Mouse (Mus musculus) cerebellum, postnatal 25 days (tissue): ENCODE results near the gene Lin7b.
"Not testable (repeated sequence)": the region's sequence is repeated elsewhere in the genome, so short reads cannot be mapped to it uniquely, and the experiment has no call there.

Experiments used
- DNase-seq, 2 experiments: peaks; one replicate each; pipeline ENCODE4 v3.0.0; 2021; ENCODE audit warnings: mixed read lengths in 2 of 2

Lin7b gene

DNA sequence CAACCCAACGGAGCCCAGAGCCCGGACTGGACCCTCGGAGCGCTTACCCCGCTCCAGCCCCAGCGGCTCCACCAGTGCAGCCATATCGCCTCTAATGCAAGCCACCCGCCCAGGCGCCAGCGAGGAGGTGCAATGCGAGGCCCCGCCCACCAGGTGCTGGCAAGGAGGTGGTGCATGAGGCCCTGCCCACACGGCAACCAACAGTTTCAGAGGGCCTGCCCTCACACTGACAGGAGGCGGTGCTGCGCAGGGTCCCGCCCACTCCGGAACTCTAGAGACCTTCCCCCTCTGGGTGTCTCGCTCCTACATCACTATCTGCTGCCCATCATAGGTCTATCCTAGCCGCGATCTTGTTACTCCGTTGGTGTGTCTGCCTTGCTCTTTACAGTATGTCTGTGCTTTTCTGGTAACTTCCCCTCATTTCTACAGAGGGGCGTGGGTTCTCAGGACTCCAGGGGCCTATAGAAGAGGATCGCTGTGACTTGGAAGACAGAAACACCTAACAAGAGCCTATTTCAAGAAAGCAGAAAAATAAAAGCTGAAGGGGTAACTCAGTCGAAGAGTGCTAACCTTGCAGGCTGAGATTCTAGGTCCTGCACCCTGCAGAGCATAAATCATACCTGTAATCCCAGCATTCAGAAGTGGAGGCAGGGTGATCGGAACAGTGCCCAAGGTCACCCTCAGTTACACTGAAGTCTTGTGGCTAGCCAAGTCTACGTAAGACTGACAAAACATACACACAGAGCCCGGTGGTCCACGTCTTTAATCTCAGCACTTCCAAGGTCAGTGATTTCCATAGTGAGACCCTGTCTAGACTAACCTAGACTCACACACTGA, at the start of gene Lin7b:
Lin7b (minus strand) TSS at position 109 of the 837 bp plus-strand sequence.
- peak; percentile 87 to 94 for DNase-seq

DNA sequence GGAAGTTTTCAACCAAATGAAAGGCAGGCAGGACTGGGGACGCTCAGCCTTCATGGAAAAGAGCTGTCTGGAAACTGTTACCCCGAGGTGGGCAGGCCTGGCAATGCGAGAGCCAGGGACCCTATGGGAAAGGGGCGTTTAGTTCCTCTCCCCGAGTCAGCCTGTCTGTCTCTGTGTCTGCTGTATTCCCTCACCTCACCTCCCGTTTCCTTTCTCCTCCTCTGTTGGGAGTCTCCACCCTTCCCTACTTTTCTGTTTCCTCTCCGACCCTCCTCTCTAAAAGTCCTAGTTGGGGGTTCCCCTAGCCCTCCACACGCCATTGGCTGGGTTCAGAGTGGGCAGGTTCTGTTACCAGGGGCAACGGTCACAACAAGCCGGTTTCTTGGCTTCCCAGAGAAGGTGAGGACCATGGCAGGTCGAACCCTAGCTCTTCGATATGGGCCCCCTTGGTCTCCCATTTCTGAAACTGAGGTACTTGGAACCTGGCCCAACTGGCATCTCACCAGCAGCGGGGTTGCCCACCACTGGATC, 47.6 kb upstream of the Lin7b start:
- no peak for DNase-seq

DNA sequence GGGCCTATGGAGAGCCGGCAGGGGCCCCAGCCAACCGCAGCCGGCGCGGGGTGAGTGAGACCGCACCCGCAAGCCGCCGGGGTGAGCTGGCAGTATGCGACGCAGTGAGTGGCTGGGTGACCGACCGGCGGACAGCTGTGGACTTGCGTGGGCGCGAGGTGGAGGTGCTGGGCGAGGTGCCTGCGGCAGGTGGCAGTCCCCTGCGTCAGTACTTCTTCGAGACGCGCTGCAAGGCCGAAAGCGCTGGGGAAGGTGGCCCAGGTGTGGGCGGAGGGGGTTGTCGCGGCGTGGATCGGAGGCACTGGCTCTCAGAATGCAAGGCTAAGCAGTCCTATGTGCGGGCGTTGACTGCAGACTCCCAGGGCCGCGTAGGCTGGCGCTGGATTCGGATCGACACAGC, 45.3 kb upstream of the Lin7b start:
- peak in 1 of 2 experiments; percentile 34 for DNase-seq

DNA sequence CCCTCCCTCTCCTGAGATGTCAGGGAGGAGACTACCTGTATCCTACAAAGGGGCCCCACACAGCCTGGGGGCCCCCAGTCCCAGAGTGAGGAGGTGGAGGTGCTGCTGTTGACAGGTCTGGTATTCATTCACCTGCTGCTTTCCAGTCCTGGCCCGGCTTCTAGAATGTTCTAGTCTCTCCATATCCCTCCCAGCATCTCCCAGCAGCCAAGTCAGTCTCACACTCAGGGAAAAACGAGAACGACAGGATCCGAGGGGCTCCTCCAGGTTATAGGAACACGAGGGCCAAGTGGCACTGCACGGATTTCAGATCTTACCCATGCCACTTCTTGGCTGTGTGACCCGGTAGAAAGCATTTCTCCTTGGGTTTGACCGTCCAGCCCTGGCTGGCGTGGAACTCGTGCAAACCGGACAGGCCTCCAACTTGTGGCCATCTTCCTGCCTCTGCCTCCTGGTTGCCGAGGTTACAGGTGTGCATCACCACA, 44.4 kb upstream of the Lin7b start:
- no peak for DNase-seq

DNA sequence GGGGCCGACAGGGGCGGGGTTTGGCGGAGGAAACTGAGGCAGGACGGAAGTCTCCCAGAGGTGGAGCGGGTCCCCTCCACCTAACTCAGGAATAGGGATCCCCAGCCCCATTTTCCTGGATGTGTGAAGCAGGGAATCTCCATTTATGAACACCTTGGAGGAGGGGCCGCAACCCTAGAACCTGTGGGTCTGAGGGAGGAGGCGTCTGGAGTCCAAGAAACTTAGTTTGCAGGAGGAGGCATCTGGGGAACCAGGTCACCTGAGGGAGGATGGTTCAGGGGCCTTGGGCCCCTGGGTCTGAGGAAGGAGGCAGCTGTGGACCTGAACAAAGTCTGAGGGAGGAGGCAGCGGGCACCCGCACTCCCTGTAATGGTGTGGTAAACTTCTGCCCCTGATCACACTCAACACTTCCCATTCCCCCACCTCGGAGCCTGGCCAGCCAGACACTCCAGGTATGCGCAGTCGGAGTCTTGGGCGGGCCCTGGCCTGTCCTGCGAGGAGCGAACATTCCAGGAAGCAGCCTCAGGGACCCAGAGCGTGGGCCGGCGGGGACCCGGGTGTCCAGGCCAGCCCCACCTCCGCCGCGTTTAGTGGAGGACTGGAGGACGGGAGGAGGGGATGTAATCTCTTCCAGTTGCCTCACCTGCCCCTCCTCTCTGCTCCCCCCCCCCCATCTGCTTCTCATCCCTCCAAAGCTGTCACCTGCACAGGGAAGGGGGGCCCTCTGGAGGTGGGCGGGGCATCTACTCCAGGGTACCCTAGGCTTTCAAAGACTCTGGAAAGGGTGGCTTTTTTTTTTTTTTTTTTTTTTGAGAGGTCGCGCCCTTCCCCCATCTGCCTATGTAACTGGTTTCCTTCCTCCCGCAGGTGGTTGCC, 43.7 kb upstream of the Lin7b start:
- DNase-seq = no peak

DNA sequence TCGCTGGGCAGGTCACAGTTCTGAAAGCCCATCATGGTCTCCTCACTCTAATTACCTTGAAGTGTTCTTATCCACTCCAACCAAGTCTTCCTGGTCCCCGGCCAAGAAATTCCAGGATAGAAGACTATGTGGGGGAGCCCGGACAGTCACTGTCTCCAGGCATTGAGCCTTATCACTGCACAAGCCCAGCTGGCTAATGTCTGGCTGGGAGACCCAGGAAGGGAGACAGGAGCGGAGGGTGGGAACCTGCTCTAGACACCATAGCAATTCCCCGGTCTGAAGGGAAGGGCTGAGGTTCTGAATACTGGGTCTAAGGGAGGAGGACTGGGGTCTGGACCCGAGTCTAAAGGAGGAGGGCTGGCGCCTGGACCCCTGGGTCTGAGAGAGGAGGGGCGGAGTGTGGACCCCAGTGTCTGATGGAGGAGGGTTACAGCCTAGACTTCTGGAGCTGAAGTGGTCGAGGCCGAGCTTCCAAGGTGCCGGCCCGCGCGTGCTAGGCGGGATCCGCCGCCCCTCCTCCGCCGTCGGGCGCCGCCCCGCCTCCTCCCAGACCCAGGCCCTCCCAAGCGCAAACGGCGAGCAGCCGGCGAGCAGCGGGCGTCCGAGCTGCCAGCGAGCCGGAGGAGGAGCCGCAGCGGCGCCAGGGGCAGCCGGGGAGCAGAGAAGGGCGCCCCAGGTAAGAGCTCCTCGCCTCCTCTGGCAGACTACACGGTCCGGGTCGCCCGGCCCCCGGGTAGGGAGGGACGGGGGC, 42.9 kb upstream of the Lin7b start, which contains the start of gene Ntf5:
Ntf5 (plus strand) TSS at position 583 of the 751 bp plus-strand sequence.
- peak in 1 of 2 experiments; percentile 38 for DNase-seq

DNA sequence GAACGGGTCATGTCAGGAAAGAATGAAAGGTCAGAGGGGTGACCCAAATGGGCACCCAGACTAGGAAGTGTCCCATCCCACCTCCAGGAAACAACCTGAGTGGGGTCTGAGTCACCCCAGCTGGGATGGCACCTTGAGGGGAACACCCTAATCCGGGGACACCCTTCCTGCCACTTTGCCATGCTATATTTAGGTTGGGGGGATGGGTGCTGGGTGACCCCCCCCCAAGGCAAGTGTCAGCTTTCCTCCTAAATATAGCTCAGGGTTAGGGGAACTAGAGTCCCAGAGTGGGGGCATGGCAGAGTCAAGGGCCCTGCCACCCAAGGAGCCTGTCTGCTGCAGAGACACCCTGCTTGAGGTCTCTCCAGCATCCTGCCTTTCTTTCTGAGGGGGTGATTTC, 42.0 kb upstream of the Lin7b start:
- no peak for DNase-seq

DNA sequence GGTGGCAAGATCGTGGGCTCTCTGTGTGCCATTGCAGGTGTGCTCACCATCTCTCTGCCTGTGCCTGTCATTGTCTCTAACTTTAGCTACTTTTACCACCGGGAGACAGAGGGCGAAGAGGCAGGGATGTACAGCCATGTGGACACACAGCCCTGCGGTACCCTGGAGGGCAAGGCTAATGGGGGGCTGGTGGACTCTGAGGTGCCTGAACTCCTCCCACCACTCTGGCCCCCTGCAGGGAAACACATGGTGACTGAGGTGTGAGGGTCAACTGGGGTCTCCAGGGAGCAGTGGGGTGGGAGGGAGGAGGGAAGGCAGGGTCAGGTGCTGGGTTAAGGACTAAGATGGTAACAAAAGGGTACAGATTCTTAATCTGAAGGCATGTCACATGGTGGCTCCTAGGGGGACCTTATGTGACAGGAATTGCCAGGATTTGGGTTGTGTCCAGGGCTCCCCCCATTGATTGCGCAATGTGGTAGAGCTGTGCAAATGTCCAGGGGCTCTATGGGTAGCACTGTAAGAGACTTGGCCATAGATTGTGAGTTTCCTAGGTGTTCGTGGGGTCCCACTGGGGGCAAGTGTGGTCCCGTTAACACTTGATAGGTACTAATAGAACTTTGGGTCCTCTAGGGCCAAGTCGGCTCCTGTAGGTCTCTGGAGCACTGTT, 39.2 kb upstream of the Lin7b start:
- no peak for DNase-seq

DNA sequence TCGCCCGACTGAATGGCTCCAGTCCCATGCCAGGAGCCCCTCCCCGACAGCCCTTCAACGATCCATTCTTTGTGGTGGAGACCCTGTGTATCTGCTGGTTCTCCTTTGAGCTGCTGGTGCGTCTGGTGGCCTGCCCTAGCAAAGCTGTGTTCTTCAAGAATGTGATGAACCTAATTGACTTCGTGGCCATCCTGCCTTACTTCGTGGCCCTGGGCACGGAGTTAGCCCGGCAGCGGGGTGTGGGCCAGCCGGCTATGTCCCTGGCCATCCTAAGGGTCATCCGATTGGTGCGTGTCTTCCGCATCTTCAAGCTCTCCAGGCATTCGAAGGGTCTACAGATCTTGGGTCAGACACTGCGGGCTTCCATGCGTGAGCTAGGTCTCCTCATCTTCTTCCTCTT, 38.6 kb upstream of the Lin7b start:
- no peak for DNase-seq

DNA sequence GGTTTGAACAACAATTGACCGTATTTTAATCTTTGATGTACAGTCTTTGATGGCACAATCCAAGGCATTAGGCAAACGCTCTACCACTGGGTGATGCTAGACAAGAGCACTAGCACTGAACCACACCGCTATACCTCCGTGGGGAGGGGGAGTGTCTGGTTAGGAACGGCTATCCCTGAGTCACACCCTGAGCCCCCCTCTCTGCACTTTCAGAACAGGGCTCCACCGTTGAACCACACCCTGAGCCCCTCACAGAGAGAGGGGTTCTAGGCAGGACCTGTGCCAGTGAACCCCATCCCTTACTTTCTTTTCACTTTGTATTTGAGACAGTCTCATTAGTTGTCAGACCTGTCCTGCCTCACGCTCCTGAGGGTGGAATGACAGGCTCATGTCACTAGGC, 38.0 kb upstream of the Lin7b start:
- no peak for DNase-seq

DNA sequence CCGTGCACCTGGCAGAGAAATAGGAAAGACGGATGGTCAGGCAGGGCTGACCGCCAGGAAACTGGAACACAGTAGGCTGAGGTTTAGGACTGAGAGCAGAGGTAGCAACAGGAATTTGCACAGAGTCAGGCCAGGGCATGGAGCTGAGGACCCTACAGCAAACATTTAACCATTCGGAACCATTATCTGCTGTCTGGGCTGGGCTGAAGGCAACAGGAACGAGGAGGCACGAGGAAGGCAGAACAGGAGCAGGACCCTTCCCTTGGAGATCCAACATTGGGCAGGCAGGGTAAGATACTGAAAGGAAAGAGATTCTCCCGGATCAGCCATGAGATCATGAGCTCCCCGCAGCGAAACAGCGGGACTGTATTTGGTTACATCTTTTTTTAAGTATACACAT, 37.5 kb upstream of the Lin7b start:
- DNase-seq = no peak

DNA sequence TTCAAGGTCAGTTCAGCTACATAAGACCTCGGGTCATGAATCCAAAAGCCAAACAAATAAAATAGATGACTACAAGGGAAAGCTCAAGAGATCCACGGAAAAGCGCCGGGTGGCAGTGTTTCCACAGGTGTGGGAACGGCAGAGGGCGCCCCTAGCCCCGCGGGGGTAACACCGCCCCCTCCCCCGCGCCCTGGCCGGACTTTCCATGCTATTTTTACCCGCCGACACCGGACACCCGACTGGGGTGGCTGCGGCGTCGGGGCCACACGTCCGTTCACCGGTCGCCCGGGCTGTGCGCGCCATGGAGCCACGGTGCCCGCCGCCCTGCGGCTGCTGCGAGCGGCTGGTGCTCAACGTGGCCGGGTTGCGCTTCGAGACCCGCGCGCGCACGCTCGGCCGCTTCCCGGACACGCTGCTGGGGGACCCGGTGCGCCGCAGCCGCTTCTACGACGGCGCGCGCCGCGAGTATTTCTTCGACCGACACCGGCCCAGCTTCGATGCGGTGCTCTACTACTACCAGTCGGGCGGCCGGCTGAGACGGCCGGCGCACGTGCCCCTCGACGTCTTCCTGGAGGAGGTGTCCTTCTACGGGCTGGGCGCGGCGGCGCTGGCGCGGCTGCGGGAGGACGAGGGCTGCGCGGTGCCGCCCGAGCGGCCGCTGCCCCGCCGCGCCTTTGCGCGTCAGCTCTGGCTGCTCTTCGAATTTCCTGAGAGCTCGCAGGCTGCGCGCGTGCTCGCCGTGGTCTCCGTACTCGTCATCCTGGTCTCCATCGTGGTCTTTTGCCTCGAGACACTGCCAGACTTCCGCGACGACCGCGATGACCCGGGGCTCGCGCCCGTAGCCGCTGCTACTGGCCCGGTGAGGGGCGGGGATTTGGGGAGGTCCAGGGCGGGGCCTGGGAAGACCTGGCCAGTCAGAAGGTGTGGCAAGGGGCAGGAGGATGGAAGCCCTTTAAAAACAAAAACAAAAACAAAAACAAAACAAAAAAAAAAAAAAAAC, 36.1 kb upstream of the Lin7b start:
- DNase-seq = no peak

DNA sequence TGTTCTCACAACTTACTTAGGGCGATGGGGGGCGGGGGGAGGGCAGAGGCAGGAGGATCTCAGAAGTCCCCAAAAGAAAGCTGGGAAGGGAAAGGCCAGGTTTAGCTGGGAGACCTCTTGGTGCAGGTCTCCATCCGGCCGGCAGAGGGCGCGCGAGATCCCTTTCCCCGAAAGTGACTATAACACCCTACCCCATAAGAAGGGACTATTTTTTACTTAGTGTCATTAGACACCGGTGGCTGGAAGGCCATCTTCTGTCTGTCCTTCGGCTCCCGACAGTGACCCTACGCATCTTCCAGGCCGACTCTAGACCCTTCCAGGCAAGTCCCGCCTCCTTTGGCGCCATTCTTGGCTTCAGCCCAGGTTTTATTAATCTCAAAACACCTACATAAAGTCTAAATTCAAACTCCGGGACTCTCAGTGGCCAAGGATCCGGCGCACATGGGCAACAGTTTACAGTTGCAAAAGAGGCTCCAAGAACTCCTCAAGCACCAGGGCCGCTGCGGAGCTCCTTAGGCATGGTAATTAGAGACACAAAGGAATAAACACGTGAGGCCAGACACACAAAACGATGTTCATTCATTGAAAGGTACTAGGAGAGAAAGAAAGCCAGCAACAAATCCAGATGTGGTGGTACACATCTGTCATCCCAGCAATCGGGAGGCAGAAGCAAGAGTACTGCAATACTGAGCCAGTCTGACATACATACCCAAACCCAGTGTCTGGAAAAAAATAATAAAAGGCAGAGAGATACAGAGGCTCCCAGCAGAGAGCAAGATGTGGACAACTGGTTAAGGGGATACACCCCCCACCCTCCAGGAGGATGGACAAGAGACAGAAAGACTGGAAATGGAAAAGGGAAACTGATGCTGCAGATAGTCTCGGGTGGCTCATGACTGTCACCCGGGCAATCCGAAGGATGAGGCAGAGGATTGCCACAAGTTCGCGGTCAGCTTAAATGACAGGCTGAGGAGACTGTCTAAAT, 35.0 kb upstream of the Lin7b start, which contains the start of gene Kcna7:
Kcna7 (plus strand) TSS at position 563 of the 985 bp plus-strand sequence.
- DNase-seq = peak; percentile 77 to 86

DNA sequence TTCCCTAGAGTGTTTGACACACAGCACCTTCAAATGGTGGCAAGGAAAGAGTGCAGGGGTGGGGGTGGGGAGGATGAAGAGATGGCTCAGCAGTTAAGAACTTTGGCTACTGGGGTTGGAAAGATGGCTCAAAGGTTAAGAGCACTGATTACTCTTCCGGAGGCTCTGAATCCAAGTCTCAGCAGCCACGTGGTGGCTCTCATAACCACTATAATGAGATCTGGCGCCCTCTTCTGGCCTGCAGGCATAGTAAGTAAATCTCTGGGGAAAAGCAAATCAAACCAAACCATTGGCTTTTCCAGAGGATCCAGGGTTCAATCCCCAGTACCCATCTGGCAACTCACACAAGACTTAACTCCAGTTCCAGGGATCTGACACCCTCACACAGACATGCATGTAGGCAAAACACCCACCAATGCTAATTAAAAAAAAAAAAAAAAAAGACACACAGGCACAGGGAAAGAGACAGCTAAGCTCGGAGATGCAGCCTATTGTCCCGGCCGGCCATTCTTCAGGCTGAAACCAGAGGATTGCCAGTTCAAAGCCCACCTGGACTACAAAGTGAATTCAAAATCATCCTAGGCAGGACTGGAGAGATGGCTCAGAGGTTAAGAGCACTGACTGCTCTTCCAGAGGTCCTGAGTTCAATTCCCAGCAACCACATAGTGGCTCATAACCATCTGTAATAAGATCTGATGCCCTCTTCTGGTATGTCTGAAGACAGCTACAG, 33.3 kb upstream of the Lin7b start:
- DNase-seq = peak; percentile 46 to 74

DNA sequence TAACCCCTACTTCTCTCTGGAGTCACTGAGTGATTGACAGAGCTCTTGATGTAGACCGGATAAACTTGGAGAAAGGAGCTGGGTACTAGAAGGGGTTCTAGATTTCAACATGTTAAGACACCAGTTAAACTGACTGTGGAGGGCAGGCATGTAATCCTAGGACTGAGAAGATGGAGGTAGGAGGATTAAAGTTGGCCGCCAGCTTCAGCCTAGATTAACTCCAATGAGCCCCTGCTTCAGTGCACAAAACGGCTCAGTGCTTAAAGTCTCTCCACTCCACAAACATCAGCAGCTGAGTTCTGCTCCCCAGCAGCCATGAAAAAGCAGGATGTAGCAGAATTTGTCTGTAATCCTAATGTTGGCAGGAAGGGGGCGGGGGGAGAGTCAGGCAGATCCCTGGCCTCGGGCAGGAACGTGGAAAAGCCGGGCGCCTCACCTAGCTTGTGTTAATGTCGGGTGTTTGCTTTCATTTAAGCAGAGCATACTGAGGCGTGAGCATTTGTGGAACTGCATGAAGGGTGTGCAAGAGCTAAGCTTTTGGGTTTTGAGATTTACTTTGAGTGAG, 31.2 kb upstream of the Lin7b start:
- no peak for DNase-seq

DNA sequence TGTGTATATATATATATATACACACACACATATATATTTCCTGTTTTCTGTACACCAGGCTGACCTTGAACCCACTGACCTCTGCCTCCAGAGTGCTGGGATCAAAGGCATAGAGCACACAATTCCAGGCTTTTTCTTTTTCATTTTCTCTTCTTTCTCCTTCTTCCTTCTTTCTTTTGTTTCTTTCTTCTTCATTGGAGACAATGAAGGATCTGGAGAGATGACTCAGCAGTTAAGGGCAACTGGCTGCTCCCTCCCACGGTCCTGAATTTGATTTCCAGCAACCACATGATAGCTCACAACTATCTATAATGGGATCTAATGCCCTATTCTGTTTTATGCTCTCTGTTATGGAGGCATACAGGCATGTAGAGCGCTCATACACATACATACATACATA, 26.4 kb upstream of the Lin7b start:
- no peak for DNase-seq

DNA sequence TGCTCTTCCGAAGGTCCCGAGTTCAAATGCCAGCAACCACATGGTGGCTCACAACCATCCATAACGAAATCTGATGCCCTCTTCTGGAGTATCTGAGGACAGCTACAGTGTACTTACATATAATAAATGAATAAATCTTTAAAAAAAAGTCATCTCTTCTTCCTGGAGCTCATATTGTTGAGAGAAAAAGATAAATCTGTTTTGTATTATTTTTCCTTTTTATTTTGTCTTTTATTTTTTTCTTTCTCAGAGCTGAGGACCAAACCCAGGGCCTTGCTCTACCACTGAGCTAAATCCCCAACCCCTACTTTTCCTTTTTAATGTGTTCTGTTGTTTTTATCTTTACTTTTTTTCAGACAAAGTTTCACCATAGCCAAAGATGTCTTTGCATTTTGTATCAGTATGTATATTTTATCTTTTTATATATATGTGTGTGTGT, 26.0 kb upstream of the Lin7b start:
- not testable (repeated sequence) for DNase-seq
